Mouse (Mus musculus) G1E (cell line): ENCODE data around the gene Timp3.

Source experiments
- CTCF ChIP-seq: IDR thresholded peaks from 2 replicates; pipeline ENCODE4 v1.5.1; 2012; ENCODE audit warnings: low read depth, low read length, inconsistent platforms, mixed read lengths
- GATA1 ChIP-seq: IDR thresholded peaks from 2 replicates; pipeline ENCODE4 v1.6.1; 2012; ENCODE audit warnings: borderline replicate concordance, low read length, inconsistent platforms, mixed read lengths

DNA sequence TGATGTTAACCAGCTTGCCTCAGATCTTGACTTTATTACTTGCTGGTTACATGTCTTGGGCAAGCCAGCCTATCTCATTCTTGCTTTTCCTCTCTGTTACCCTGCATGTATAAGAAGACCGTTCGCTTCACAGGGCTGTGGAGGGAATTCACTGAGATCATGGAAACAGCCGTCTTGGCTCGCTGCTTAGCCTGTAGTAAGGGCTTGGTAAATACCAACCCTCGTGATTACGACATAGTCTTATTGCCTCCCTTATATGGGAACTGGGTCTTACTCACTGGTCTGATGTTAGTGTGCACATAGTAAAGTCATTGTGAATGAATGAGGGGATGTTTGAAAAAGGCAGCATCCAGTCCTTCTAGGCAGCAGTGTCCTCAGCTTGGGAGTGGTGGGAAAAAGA is 10.4 kb downstream of the Timp3 start:
- no peak for TF ChIP-seq CTCF
- no peak for TF ChIP-seq GATA1
